Mouse (Mus musculus) spleen, adult 10 weeks (tissue): Measurements from ENCODE around the gene Chac2. TPM values are rescaled to one million over a fixed set of nuclear protein-coding genes. Genes with fewer than 3 reads are reported as not detected.

Experiments used
- polyA plus RNA-seq: library from polyadenylated mRNA; stranded (reverse); fragments of 350-450 nt; fragmentation: Illumina TruSeq; extraction: RNeasy Lipid Tissue Mini Kit (QIAGEN cat#74804); gene quantifications from one replicate; pipeline ENCODE4 v1.2.3, GENCODE M21; 2015; ENCODE audit warnings: low replicate concordance; ENCODE audit not compliant: insufficient read depth

The Chac2 gene
- 17.1 TPM for polyA plus RNA-seq

GRCm38 (mm10) chr11:30985877-30986624 lies at the start of gene Chac2:
Chac2 (minus strand) TSS chr11:30986350.

GRCm38 (mm10) chr11:30954279-30954725 lies 31.8 kb downstream of the Chac2 start, which contains the start of gene Erlec1:
Erlec1 (minus strand) TSS chr11:30954335.

Other genes with a start within 250 kb of the Chac2 start
- 57.4 TPM for gene Psme4, start 214.6 kb downstream of the Chac2 start, polyA plus RNA-seq
- not detected for gene Gpr75, start 101.0 kb downstream of the Chac2 start, polyA plus RNA-seq
- 23.5 TPM for gene Asb3, start 100.9 kb downstream of the Chac2 start, polyA plus RNA-seq
- 44.4 TPM for gene Erlec1, start 32.0 kb downstream of the Chac2 start, polyA plus RNA-seq
- gene Gm17332, start 196.1 kb upstream of the Chac2 start, polyA plus RNA-seq: not detected